Comparison of ENCODE assay signal across 9 mouse cellular contexts in genomic region chr11:99464836-99465235, GRCm38 (mm10). TPM values are rescaled to one million over a fixed set of nuclear protein-coding genes. Genes with fewer than 3 reads are reported as not detected.
DNase-seq lines count a peak whose midpoint lies in the region; ATAC-seq and TF ChIP-seq lines count a peak whose summit lies in the region.
"Had no signal": no experiment of that assay in that cellular context is flagged by ENCODE, and none has a peak within 500 bp of the region (broad histone marks: within the 10 kb centered on the region; RNA-seq: fewer than 3 reads in every experiment).

No protein-coding gene starts in this region.

- TF ChIP-seq CTCF in kidney, postnatal 0 days (IDR thresholded peaks at IDR 0.05; ENCODE audit: low read depth) = peak; percentile 86

- H3K9me3 ChIP-seq in ES-E14 (ENCODE audit: control insufficient read depth, insufficient read depth, low read depth, low read length) = no peaks in the 10 kb centered on the region
- no peaks in the 10 kb centered on the region for H3K9me3 ChIP-seq in kidney, postnatal 0 days (replicated peaks; ENCODE audit: low read length)
- no peaks in the 10 kb centered on the region for H3K9me3 ChIP-seq in liver, embryonic 11.5 days (ENCODE audit: control insufficient read depth, low read length)
- H3K9me3 ChIP-seq: limb, embryonic 12.5 days had no signal

- H3K36me3 ChIP-seq in ES-E14 (ENCODE audit: control insufficient read depth, insufficient read depth, low read length, poor library complexity, severe bottlenecking) = no peaks in the 10 kb centered on the region
- no peaks in the 10 kb centered on the region for H3K36me3 ChIP-seq in kidney, postnatal 0 days (ENCODE audit: insufficient read depth, low read length)
- no peaks in the 10 kb centered on the region for H3K36me3 ChIP-seq in liver, embryonic 11.5 days (ENCODE audit: control insufficient read depth, insufficient read depth, low read length)
- H3K36me3 ChIP-seq: limb, embryonic 12.5 days had no signal

- in situ Hi-C loops in ES-E14 (cut with MboI; ENCODE audit: low sequenced_read_pairs in 2 of 2, unreplicated experiment in 2 of 2) = loop anchor here (5.0 to 10.0 kb wide), 3 partner anchors 83 to 832 kb away; no protein-coding TSS in a partner anchor

- DNase-seq in 3T3-L1 (ENCODE audit: low read depth, low spot score) (peak; percentile 91), ES-E14 (ENCODE audit: low read depth, low spot score) (peak; percentile 69)
- DNase-seq in c-Kit-positive CD71-positive TER-119-positive erythroid progenitor cells, embryonic 14.5 days (ENCODE audit: low spot score) = peak; percentile 49
- peak; percentile 85 for DNase-seq in kidney, postnatal 0 days (ENCODE audit: low spot score)
- DNase-seq in liver, embryonic 11.5 days (ENCODE audit: low spot score) = peak; percentile 65
- peak; percentile 81 for DNase-seq in right cerebral cortex, adult 18-20 months
- DNase-seq in urinary bladder, postnatal 14 days (ENCODE audit: low spot score) = peak; percentile 90

- WGBS in kidney, postnatal 0 days = 6% methylated on average over 5 of the region's 5 CpGs
- 9% methylated on average over 5 of the region's 5 CpGs for WGBS in liver, embryonic 11.5 days

- H3K27ac ChIP-seq in ES-E14 (ENCODE audit: insufficient read depth, low read depth, low read length, poor library complexity, severe bottlenecking) = no peak overlapping the region
- H3K27ac ChIP-seq in kidney, postnatal 0 days = no peak overlapping the region
- H3K27ac ChIP-seq in liver, embryonic 11.5 days (ENCODE audit: low read depth, low read length) = no peak overlapping the region
- H3K27ac ChIP-seq: limb, embryonic 12.5 days had no signal

- H3K4me2 ChIP-seq in kidney, postnatal 0 days (ENCODE audit: low read length) = no peak overlapping the region
- H3K4me2 ChIP-seq in liver, embryonic 11.5 days = no peak overlapping the region
- H3K4me2 ChIP-seq: limb, embryonic 12.5 days had no signal

- H3K27me3 ChIP-seq in kidney, postnatal 0 days (ENCODE audit: insufficient read depth, low read length) = no peaks in the 10 kb centered on the region
- no peaks in the 10 kb centered on the region for H3K27me3 ChIP-seq in liver, embryonic 11.5 days (replicated peaks; ENCODE audit: control insufficient read depth, insufficient read depth, low read length)

- no peak overlapping the region for H3K9ac ChIP-seq in ES-E14 (ENCODE audit: insufficient read depth, low read depth, low read length, poor library complexity, severe bottlenecking)
- no peak overlapping the region for H3K9ac ChIP-seq in kidney, postnatal 0 days (ENCODE audit: low read depth, low read length)
- H3K9ac ChIP-seq in liver, embryonic 11.5 days (ENCODE audit: low read depth, low read length) = no peak overlapping the region
- H3K9ac ChIP-seq: limb, embryonic 12.5 days had no signal

- no peak overlapping the region for H3K4me3 ChIP-seq in ES-E14 (ENCODE audit: insufficient read depth in 1 of 2, low read depth in 1 of 2, low read length in 2 of 2, poor library complexity in 1 of 2, severe bottlenecking in 1 of 2)
- no peak overlapping the region for H3K4me3 ChIP-seq in kidney, postnatal 0 days (replicated peaks; ENCODE audit: low read depth, low read length)
- no peak overlapping the region for H3K4me3 ChIP-seq in liver, embryonic 11.5 days (ENCODE audit: low read depth, low read length)
- H3K4me3 ChIP-seq: limb, embryonic 12.5 days had no signal

- H3K4me1 ChIP-seq in ES-E14 (ENCODE audit: control insufficient read depth in 2 of 2, insufficient read depth in 2 of 2, low read length in 2 of 2, poor library complexity in 1 of 2) = no peaks in the 10 kb centered on the region
- H3K4me1 ChIP-seq in kidney, postnatal 0 days (replicated peaks; ENCODE audit: insufficient read depth, low read length) = no peaks in the 10 kb centered on the region
- no peaks in the 10 kb centered on the region for H3K4me1 ChIP-seq in liver, embryonic 11.5 days (replicated peaks; ENCODE audit: control insufficient read depth, insufficient read depth, low read length)
- H3K4me1 ChIP-seq: limb, embryonic 12.5 days had no signal

- 0 out of 2 replicates have a peak, but pooled peaks have one; percentile 27 for ATAC-seq in frontal cortex, adult (ENCODE audit: low TSS enrichment)
- no peak for ATAC-seq in kidney, postnatal 0 days (replicated peaks; ENCODE audit: low FRiP score, low read depth)
- ATAC-seq in liver, embryonic 11.5 days (replicated peaks; ENCODE audit: low FRiP score) = no peak

TF ChIP-seq in ES-E14, 5 proteins besides CTCF, POLR2A, EP300 and RAD21:
- TF ChIP-seq ZC3H11A (IDR thresholded peaks at IDR 0.05; ENCODE audit: borderline replicate concordance, low read depth, low read length) = peak; percentile 89
- no peak for TF ChIP-seq HCFC1 (IDR thresholded peaks at IDR 0.05; ENCODE audit: borderline replicate concordance, insufficient read depth, low read length)
- TF ChIP-seq ZNF384 (IDR thresholded peaks at IDR 0.05; ENCODE audit: low read depth, low read length) = peak; percentile 98
- no peak for TF ChIP-seq MAFK (IDR thresholded peaks at IDR 0.05; ENCODE audit: insufficient read depth, low read depth, low read length)
- no peak for TF ChIP-seq CHD2 (IDR thresholded peaks at IDR 0.05; ENCODE audit: low read depth, low read length)

RNA-seq across cellular contexts. Expression of gene Krt20, which starts 26.9 kb away (rescaled TPM):
- total RNA-seq in ES-E14 (2012; rRNA removed) = 1.8 and 2.4 TPM in 2 replicates
- polyA plus RNA-seq in kidney, postnatal 0 days (2015; fragmentation: Nextera tagmentation; extraction: Ambion mirVana) = 3.6 and 5.0 TPM in 2 replicates
- polyA plus RNA-seq in liver, embryonic 11.5 days (2014; fragmentation: Nextera tagmentation; extraction: Ambion mirVana) = 32.1 and 34.1 TPM in 2 replicates

RNA-seq across cellular contexts. Expression of gene Krt23, which starts 28.1 kb away (rescaled TPM):
- 0.16 and 0.18 TPM in 2 replicates for total RNA-seq in ES-E14 (2012; rRNA removed)
- polyA plus RNA-seq in kidney, postnatal 0 days (2015; fragmentation: Nextera tagmentation; extraction: Ambion mirVana) = 30.6 and 31.8 TPM in 2 replicates
- polyA plus RNA-seq in liver, embryonic 11.5 days (2014; fragmentation: Nextera tagmentation; extraction: Ambion mirVana) = 0.38 TPM in 2 replicates

RNA-seq across cellular contexts. Expression of gene Krt12, which starts 42.8 kb away (rescaled TPM):
- 0.37 and 0.49 TPM in 2 replicates for total RNA-seq in ES-E14 (2012; rRNA removed)
- polyA plus RNA-seq in kidney, postnatal 0 days (2015; fragmentation: Nextera tagmentation; extraction: Ambion mirVana) = not detected in 2 replicates
- polyA plus RNA-seq in liver, embryonic 11.5 days (2014; fragmentation: Nextera tagmentation; extraction: Ambion mirVana) = not detected in 2 replicates
- polyA plus RNA-seq: limb, embryonic 12.5 days had no signal

RNA-seq across cellular contexts. Expression of gene Krt39, which starts 56.3 kb away (rescaled TPM):
- total RNA-seq in ES-E14 (2012; rRNA removed) = not detected in 2 replicates
- 0.45 and 0.46 TPM in 2 replicates for polyA plus RNA-seq in kidney, postnatal 0 days (2015; fragmentation: Nextera tagmentation; extraction: Ambion mirVana)
- not detected in 2 replicates for polyA plus RNA-seq in liver, embryonic 11.5 days (2014; fragmentation: Nextera tagmentation; extraction: Ambion mirVana)
- polyA plus RNA-seq: limb, embryonic 12.5 days had no signal

Comparison
In these comparisons a context has a peak if more than half of its experiments do, and no peak if none do; other contexts are left out.
1. RNA of gene Krt23, which starts 28.1 kb away (polyA plus RNA-seq): 30.6 to 31.8 TPM in kidney, postnatal 0 days; 0.38 TPM in liver, embryonic 11.5 days; every median in the first group is over 10 times any median in the second.
2. Peak in every context shown above with its lines, with median percentiles within 50 percentile points of each other: DNase-seq.